Mouse (Mus musculus) lung, adult 2 months (tissue): ENCODE results near the gene Ly9. TPM values are rescaled to one million over a fixed set of nuclear protein-coding genes. Genes with fewer than 3 reads are reported as not detected.

ENCODE experiments used
- DNase-seq: peaks from one replicate; pipeline ENCODE4 v3.0.0; 2022
- H3K4me1 ChIP-seq: fragments of 200-500 bp; 2 replicates; pipeline ENCODE4 v1.6.1; 2011; ENCODE audit warnings: low read length; ENCODE audit not compliant: control insufficient read depth, insufficient read depth
- H3K4me3 ChIP-seq: fragments of 200-500 bp; replicated peaks from 2 replicates; pipeline ENCODE3; 2011; ENCODE audit warnings: low read depth, mild to moderate bottlenecking, control low read depth, low read length; ENCODE audit errors: extremely low read depth
- CTCF ChIP-seq: fragments of 200-500 bp; IDR thresholded peaks from 2 replicates; pipeline ENCODE4 v1.5.1; 2011; ENCODE audit warnings: mild to moderate bottlenecking, low read length, control low read depth; ENCODE audit not compliant: insufficient read depth
- POLR2A ChIP-seq: fragments of 200-500 bp; IDR thresholded peaks from 2 replicates; pipeline ENCODE4 v1.6.1; 2011; ENCODE audit warnings: low read depth, mild to moderate bottlenecking, control low read depth, low read length, borderline replicate concordance; ENCODE audit errors: extremely low read depth
- WGBS: fragments of 180-500 bp; shearing (Covaris S2); methylation state at CpG from one replicate; pipeline ENCODE4 v1.1.7; 2018; 5-methylcytosine and 5-hydroxymethylcytosine counted together
- polyA plus RNA-seq: library from polyadenylated mRNA; depleted of rRNA; stranded (reverse); fragments of >200 nt; gene quantifications from 2 replicates; pipeline ENCODE4 v1.2.3, GENCODE M21; 2012; rRNA removed

Gene Ly9
- polyA plus RNA-seq, 1 experiment: 2.6 TPM

DNA sequence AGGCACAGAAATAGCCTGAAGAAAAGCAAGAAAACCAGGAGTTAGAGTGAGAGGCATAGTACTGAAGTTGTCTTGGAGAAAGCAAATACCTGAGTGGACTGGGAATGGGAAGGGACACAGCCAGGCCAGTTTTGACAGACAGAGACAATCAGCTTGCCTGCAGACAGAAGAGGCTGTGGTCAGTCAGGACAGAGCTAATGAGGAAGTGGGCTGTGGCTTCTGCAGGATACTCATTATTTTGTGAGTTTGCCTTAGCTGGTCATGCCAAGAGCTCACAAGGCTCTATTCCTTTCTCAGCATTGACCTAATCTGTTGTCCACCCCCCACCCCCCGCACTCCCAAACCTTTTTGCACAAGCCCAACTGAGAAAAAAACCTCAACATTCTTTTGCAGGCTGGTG, 46.0 kb downstream of the Ly9 start:
- no peaks in the 10 kb centered on the region for H3K4me1 ChIP-seq
- no peak for DNase-seq
- no peak overlapping the region for H3K4me3 ChIP-seq
- no peak for TF ChIP-seq CTCF
- no peak for TF ChIP-seq POLR2A
- 83% methylated on average over 1 of the region's 1 CpGs for WGBS

DNA sequence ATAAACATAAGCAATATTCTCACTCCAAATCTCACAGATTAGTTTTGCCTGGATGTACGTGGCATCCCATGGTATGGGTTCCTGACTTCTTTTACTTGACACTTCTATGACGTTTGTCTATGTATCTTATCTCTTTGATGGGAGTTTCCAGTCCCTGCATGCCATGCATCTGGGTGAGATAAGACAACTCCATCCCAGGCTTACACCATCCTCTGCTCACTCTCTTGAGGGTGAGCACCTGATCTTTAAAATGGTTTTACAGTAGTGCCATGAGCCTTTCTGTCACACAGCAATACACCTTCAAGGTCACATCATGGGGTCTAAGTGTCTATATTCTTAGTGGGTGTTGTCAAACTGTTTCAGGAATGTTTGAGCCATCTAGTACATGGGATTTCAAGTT, 46.9 kb downstream of the Ly9 start:
- Histone ChIP-seq H3K4me1 (no peaks in the 10 kb centered on the region), H3K4me3 (no peak overlapping the region)
- WGBS: 62% methylated on average over 2 of the region's 2 CpGs
- DNase-seq: no peak
- TF ChIP-seq CTCF: no peak
- no peak for TF ChIP-seq POLR2A

DNA sequence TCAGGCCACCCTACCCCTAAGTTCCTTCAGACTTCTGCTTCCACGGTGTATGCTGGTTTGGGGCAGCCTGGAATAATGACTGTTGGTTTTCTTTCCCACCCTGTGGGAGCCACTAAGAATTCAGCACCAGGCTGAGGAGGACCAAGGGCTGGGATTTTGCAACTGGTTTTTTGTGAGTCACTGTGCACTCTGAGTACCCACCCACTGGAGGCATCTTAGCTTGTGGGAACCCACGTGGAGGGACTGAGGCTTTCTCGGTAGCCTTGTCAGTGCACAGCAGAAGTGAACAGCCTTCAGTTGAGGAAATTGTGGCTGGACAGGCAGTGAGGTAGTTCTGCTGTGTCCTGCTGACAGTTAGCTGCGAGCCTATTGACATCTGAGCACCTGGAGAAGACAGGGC, 48.3 kb downstream of the Ly9 start, which contains the start of gene Cd244a:
Gene Cd244a (plus strand): TSS at position 296 of the 400 bp plus-strand sequence.
- 63% methylated on average over 4 of the region's 4 CpGs for WGBS
- TF ChIP-seq POLR2A (no peak), CTCF (no peak)
- DNase-seq: no peak
- Histone ChIP-seq H3K4me1 (no peaks in the 10 kb centered on the region), H3K4me3 (no peak within 1 kb of the TSS)

GRCm38 (mm10) chr1:171558407-171558806, 48.8 kb downstream of the Ly9 start:
- Histone ChIP-seq H3K4me3 (no peak overlapping the region), H3K4me1 (no peaks in the 10 kb centered on the region; the same call in 1 of the 2 replicates)
- TF ChIP-seq CTCF (no peak), POLR2A (no peak)
- 62% methylated on average over 6 of the region's 6 CpGs for WGBS
- DNase-seq: no peak

- H3K4me3 ChIP-seq: no peak overlapping the region
- TF ChIP-seq CTCF: no peak
- no peaks in the 10 kb centered on the region; the same call in 1 of the 2 replicates for H3K4me1 ChIP-seq
- WGBS: 75% methylated on average over 2 of the region's 2 CpGs
- no peak for DNase-seq
These were observed 50.8 kb downstream of the Ly9 start for GRCm38 (mm10) chr1:171556366-171556765.

- 73% methylated on average over 11 of the region's 11 CpGs for WGBS
- Histone ChIP-seq H3K4me3 (no peak overlapping the region), H3K4me1 (no peaks in the 10 kb centered on the region; the same call in 1 of the 2 replicates)
- TF ChIP-seq CTCF: no peak
- no peak for TF ChIP-seq POLR2A
- no peak for DNase-seq
These were observed 53.6 kb downstream of the Ly9 start for GRCm38 (mm10) chr1:171553359-171554341.

GRCm38 (mm10) chr1:171552230-171552629, 55.0 kb downstream of the Ly9 start:
- 70% methylated on average over 2 of the region's 2 CpGs for WGBS
- no peak overlapping the region for H3K4me3 ChIP-seq
- no peak for DNase-seq
- TF ChIP-seq CTCF: no peak
- TF ChIP-seq POLR2A: no peak
- H3K4me1 ChIP-seq: no peaks in the 10 kb centered on the region; the same call in 1 of the 2 replicates

DNA sequence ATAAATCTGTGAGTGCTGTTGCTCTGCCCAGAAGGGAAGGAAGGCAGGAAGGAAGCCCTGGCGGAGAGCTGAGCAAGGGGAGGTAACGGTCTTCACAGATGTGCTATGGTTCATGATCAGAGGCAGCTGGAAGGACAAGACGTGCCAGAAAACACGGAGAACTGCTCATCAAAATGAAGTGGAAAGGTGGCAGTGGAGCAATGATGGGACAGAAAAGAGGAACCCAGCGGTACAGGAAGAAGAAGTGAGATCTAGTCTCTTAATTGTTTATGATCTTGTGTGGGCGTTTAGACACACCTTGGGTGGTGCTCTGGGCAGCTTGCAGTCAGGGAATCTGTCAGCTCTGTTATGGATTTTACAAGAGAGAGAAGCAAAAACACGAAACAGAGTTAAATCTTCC, 55.9 kb downstream of the Ly9 start:
- no peak for DNase-seq
- 43% methylated on average over 7 of the region's 7 CpGs for WGBS
- H3K4me3 ChIP-seq: no peak overlapping the region
- no peaks in the 10 kb centered on the region; the same call in 1 of the 2 replicates for H3K4me1 ChIP-seq
- no peak for TF ChIP-seq POLR2A
- no peak for TF ChIP-seq CTCF

GRCm38 (mm10) chr1:171540694-171541093, 66.5 kb downstream of the Ly9 start:
- no peak for TF ChIP-seq CTCF
- TF ChIP-seq POLR2A: no peak
- no peak overlapping the region for H3K4me3 ChIP-seq
- WGBS: 80% methylated on average over 1 of the region's 1 CpGs
- H3K4me1 ChIP-seq: no peaks in the 10 kb centered on the region
- no peak for DNase-seq

Other genes starting within 250 kb of the Ly9 start
- gene Klhdc9, start 246.6 kb downstream of the Ly9 start, polyA plus RNA-seq: 1.9 and 3.4 TPM in 2 replicates
- gene Nectin4, start 237.3 kb downstream of the Ly9 start, polyA plus RNA-seq: 10.3 and 19.2 TPM in 2 replicates
- 11.6 and 17.5 TPM in 2 replicates for gene Arhgap30, start 218.5 kb downstream of the Ly9 start, polyA plus RNA-seq
- gene Usf1, start 196.1 kb downstream of the Ly9 start, polyA plus RNA-seq: 95.3 and 107 TPM in 2 replicates
- 8.9 and 16.2 TPM in 2 replicates for gene Tstd1, start 188.5 kb downstream of the Ly9 start, polyA plus RNA-seq
- gene F11r, start 169.9 kb downstream of the Ly9 start, polyA plus RNA-seq: 108 and 149 TPM in 2 replicates
- 2.8 and 3.3 TPM in 2 replicates for gene Alyref2, start 103.9 kb downstream of the Ly9 start, polyA plus RNA-seq
- 0.64 TPM in 1 of 2 replicates, not detected in the other for gene Itln1, start 72.1 kb downstream of the Ly9 start, polyA plus RNA-seq
- gene Cd244a, start 48.2 kb downstream of the Ly9 start, polyA plus RNA-seq: 1.8 and 3.1 TPM in 2 replicates
- gene Slamf7, start 45.6 kb upstream of the Ly9 start, polyA plus RNA-seq: 2.1 and 2.2 TPM in 2 replicates
- 9.2 and 14.4 TPM in 2 replicates for gene Cd48, start 74.6 kb upstream of the Ly9 start, polyA plus RNA-seq
- gene Slamf1, start 159.7 kb upstream of the Ly9 start, polyA plus RNA-seq: 0.25 and 0.54 TPM in 2 replicates
- 3.4 and 6.2 TPM in 2 replicates for gene Cd84, start 232.3 kb upstream of the Ly9 start, polyA plus RNA-seq